Mouse (Mus musculus): Measurements from ENCODE around the gene Plxnd1. TPM values are rescaled to one million over a fixed set of nuclear protein-coding genes. Genes with fewer than 3 reads are reported as not detected.

The Plxnd1 gene
- total and polyA plus RNA-seq, 3 experiments, result 27.7 to 73.8 (median 63.2) TPM

DNA sequence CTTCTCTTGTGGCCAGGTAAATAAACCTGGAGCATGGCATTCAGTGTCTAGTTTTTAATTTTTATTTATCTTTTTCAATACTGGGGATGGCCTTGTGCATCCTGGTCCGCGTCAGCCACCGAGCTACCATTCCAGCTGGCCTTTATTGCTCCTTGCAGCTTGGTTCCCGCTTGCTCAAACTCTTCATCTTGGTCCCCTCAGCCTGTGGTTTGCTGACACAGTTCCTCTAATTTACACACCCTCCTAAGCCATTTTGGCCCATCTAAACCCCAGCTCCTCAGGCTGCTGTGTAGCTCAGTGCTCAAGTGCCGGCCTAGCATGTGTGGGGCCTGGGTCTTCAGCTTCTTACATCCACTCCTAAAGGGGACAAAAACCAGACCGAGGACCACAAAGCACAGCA lies 19.3 kb upstream of the Plxnd1 start:
- Histone ChIP-seq H3K36me3 (replicated peaks in 1 of 2; ENCODE audit: control insufficient read depth in 1 of 2, insufficient read depth in 1 of 2, low read length in 1 of 2) (no peaks in the 10 kb centered on the region), H3K9me3 (replicated peaks; ENCODE audit: low read length) (no peaks in the 10 kb centered on the region), H3K4me1 (ENCODE audit: control insufficient read depth in 1 of 2, insufficient read depth in 2 of 2) (peaks cover 0 to 22% of the 10 kb centered on the region in 2 experiments; a peak in 1 of 4 replicates), H3K79me2 (replicated peaks; ENCODE audit: control insufficient read depth, extremely low read depth, insufficient read depth, poor library complexity, severe bottlenecking) (no peaks in the 10 kb centered on the region), H3K9ac (ENCODE audit: insufficient read depth, low read depth) (no peak overlapping the region), H3K27me3 (replicated peaks) (no peaks in the 10 kb centered on the region), H3K27ac (ENCODE audit: insufficient read depth, low read depth) (no peak overlapping the region), H3K4me3 (replicated peaks in 1 of 3; ENCODE audit: low read depth in 2 of 3, low read length in 2 of 3, poor library complexity in 1 of 3) (no peak overlapping the region), H3K4me2 (ENCODE audit: insufficient read depth, low read depth, poor library complexity, severe bottlenecking) (no peak overlapping the region)
- DNase-seq (ENCODE audit: extremely low read depth), result no peak
- TF ChIP-seq RAD21 (IDR thresholded peaks at IDR 0.05; ENCODE audit: low read depth, low read length) (no peak), NRF1 (IDR thresholded peaks at IDR 0.05; ENCODE audit: low read depth, low read length) (no peak)
- dilution Hi-C loops (cut with MboI; ENCODE audit: extremely low pct_ligation_motif_present, extremely low pct_unique_long_range_greater_than_20kb, low sequenced_read_pairs) (no loop called here), in situ Hi-C loops (cut with MboI; ENCODE audit: low pct_ligation_motif_present, low pct_unique_long_range_greater_than_20kb, low sequenced_read_pairs) (loop anchor here (25.0 kb wide), 2 partner anchors 398 to 598 kb away; no protein-coding TSS in a partner anchor)

DNA sequence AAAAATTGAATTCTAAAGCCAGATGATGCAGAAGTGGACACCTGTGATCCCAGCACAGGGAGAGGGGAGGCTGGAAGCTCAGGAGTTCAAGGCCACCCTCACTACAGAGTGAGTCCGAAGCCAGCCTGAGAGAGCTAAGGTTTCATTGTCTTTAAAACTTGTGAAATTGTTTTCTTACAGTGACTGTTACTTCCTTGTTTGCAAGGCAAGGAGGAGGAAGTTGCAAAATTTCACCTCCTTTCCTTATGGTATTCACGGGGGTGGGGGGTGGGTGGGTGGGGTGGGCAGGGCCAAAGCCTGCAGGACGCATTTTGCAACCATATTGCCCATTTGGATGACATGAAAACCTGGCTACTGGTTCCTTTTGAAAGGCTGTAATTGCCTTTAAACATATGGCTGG lies 18.9 kb upstream of the Plxnd1 start:
- Histone ChIP-seq H3K4me2 (ENCODE audit: insufficient read depth, low read depth, poor library complexity, severe bottlenecking) (no peak overlapping the region), H3K4me1 (ENCODE audit: control insufficient read depth in 1 of 2, insufficient read depth in 2 of 2) (peaks cover 0 to 22% of the 10 kb centered on the region in 2 experiments; a peak in 1 of 4 replicates), H3K79me2 (replicated peaks; ENCODE audit: control insufficient read depth, extremely low read depth, insufficient read depth, poor library complexity, severe bottlenecking) (no peaks in the 10 kb centered on the region), H3K4me3 (replicated peaks in 1 of 3; ENCODE audit: low read depth in 2 of 3, low read length in 2 of 3, poor library complexity in 1 of 3) (no peak overlapping the region), H3K9me3 (replicated peaks; ENCODE audit: low read length) (no peaks in the 10 kb centered on the region), H3K36me3 (replicated peaks in 1 of 2; ENCODE audit: control insufficient read depth in 1 of 2, insufficient read depth in 1 of 2, low read length in 1 of 2) (no peaks in the 10 kb centered on the region), H3K9ac (ENCODE audit: insufficient read depth, low read depth) (no peak overlapping the region), H3K27ac (ENCODE audit: insufficient read depth, low read depth) (no peak overlapping the region), H3K27me3 (replicated peaks) (no peaks in the 10 kb centered on the region)
- DNase-seq (ENCODE audit: extremely low read depth), result no peak
- TF ChIP-seq RAD21 (IDR thresholded peaks at IDR 0.05; ENCODE audit: low read depth, low read length) (no peak), MEF2A (IDR thresholded peaks at IDR 0.05; ENCODE audit: borderline replicate concordance, low read depth, low read length) (no peak), MYC (IDR thresholded peaks at IDR 0.05; ENCODE audit: low read depth, low read length) (no peak), MAX (IDR thresholded peaks at IDR 0.05; ENCODE audit: low read length) (no peak), SMC3 (IDR thresholded peaks at IDR 0.05; ENCODE audit: low read depth, low read length) (no peak), JUND (conservative IDR thresholded peaks at IDR 0.05; ENCODE audit: low read depth, low read length) (no peak)
- in situ Hi-C loops (cut with MboI; ENCODE audit: low pct_ligation_motif_present, low pct_unique_long_range_greater_than_20kb, low sequenced_read_pairs) (loop anchor here (25.0 kb wide), 2 partner anchors 399 to 599 kb away; no protein-coding TSS in a partner anchor), dilution Hi-C loops (cut with MboI; ENCODE audit: extremely low pct_ligation_motif_present, extremely low pct_unique_long_range_greater_than_20kb, low sequenced_read_pairs) (no loop called here)

DNA sequence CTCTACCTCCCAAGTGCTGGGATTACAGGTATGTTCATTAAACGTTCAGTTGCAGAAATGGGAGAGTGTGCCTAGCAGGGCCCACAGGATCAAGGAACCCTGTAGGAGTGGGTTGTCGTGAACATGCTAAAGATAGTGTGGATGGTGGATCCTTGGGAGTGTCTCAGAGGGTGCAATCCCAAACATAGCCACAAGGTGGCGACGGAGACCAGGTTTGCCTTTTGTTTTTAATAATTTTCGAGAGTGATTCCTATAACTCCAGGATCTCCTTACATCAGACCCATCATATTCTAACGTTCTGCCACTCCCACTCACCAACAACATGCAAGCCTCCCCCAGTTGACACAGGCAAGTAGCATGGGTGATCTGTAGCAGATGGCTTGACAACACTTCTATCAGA lies 15.7 kb upstream of the Plxnd1 start:
- TF ChIP-seq MAFK (IDR thresholded peaks at IDR 0.05; ENCODE audit: insufficient replicate concordance, low read length) (no peak), SIN3A (IDR thresholded peaks at IDR 0.05; ENCODE audit: low read length) (no peak), POLR2A (IDR thresholded peaks at IDR 0.05; ENCODE audit: low read depth, low read length) (no peak), ZNF384 (IDR thresholded peaks at IDR 0.05; ENCODE audit: low read depth, low read length) (no peak), MXI1 (IDR thresholded peaks at IDR 0.05; ENCODE audit: low read depth, low read length) (no peak), KAT2A (IDR thresholded peaks at IDR 0.05; ENCODE audit: insufficient replicate concordance, low read length) (no peak), JUN (IDR thresholded peaks at IDR 0.05; ENCODE audit: insufficient read depth, low read depth, low read length) (no peak), UBTF (IDR thresholded peaks at IDR 0.05; ENCODE audit: low read depth, low read length) (no peak), MEF2A (IDR thresholded peaks at IDR 0.05; ENCODE audit: borderline replicate concordance, low read depth, low read length) (no peak), ZC3H11A (IDR thresholded peaks at IDR 0.05; ENCODE audit: low read depth, low read length) (peak; percentile 71), CHD1 (IDR thresholded peaks at IDR 0.05; ENCODE audit: low read depth, low read length) (no peak), MAZ (IDR thresholded peaks at IDR 0.05; ENCODE audit: low read depth, low read length) (no peak), CTCF (conservative IDR thresholded peaks at IDR 0.05 in 1 of 2, IDR thresholded peaks at IDR 0.05 in 1 of 2; ENCODE audit: low read depth in 2 of 2, low read length in 2 of 2) (peak; percentile 93 to 99), TBP (conservative IDR thresholded peaks at IDR 0.05; ENCODE audit: low read depth, low read length) (no peak), IRF4 (IDR thresholded peaks at IDR 0.05; ENCODE audit: low read depth, low read length) (no peak), SMC3 (IDR thresholded peaks at IDR 0.05; ENCODE audit: low read depth, low read length) (peak; percentile 90), MYC (IDR thresholded peaks at IDR 0.05; ENCODE audit: low read depth, low read length) (no peak), HCFC1 (IDR thresholded peaks at IDR 0.05; ENCODE audit: low read depth, low read length) (no peak), E2F4 (IDR thresholded peaks at IDR 0.05; ENCODE audit: insufficient replicate concordance, low read depth, low read length) (no peak)
- no peaks in the 10 kb centered on the region for H3K9me3 ChIP-seq (replicated peaks; ENCODE audit: low read length)
- H3K36me3 ChIP-seq (replicated peaks in 1 of 2; ENCODE audit: control insufficient read depth in 1 of 2, insufficient read depth in 1 of 2, low read length in 1 of 2), result no peaks in the 10 kb centered on the region
- H3K27me3 ChIP-seq (replicated peaks), result no peaks in the 10 kb centered on the region
- no peak overlapping the region for H3K4me2 ChIP-seq (ENCODE audit: insufficient read depth, low read depth, poor library complexity, severe bottlenecking)
- peaks cover 0 to 14% of the 10 kb centered on the region in 2 experiments; a peak in 2 of 4 replicates for H3K4me1 ChIP-seq (ENCODE audit: control insufficient read depth in 1 of 2, insufficient read depth in 2 of 2)
- no peak overlapping the region for H3K4me3 ChIP-seq (replicated peaks in 1 of 3; ENCODE audit: low read depth in 2 of 3, low read length in 2 of 3, poor library complexity in 1 of 3)
- no peak overlapping the region for H3K27ac ChIP-seq (ENCODE audit: insufficient read depth, low read depth)
- no peaks in the 10 kb centered on the region for H3K79me2 ChIP-seq (replicated peaks; ENCODE audit: control insufficient read depth, extremely low read depth, insufficient read depth, poor library complexity, severe bottlenecking)
- no peak overlapping the region for H3K9ac ChIP-seq (ENCODE audit: insufficient read depth, low read depth)
- peak; percentile 71 for DNase-seq (ENCODE audit: extremely low read depth)
- dilution Hi-C loops (cut with MboI; ENCODE audit: extremely low pct_ligation_motif_present, extremely low pct_unique_long_range_greater_than_20kb, low sequenced_read_pairs), result no loop called here
- in situ Hi-C loops (cut with MboI; ENCODE audit: low pct_ligation_motif_present, low pct_unique_long_range_greater_than_20kb, low sequenced_read_pairs), result loop anchor here (25.0 kb wide), 2 partner anchors 402 to 602 kb away; no protein-coding TSS in a partner anchor

Measured in CH12.LX (cell line).